Mouse (Mus musculus) small intestine, adult 2 months (tissue): ENCODE measurements around the gene N4bp2l1.

Experiments used
- CTCF ChIP-seq: fragments of 200-500 bp; IDR thresholded peaks from 2 replicates; pipeline ENCODE4 v1.5.1; 2012; ENCODE audit warnings: low read depth, mild to moderate bottlenecking, control low read depth, inconsistent platforms, low read length, moderate library complexity, mixed read lengths; ENCODE audit not compliant: insufficient replicate concordance, insufficient read length; ENCODE audit errors: extremely low read depth
- POLR2A ChIP-seq: fragments of 200-500 bp; IDR thresholded peaks from 2 replicates; pipeline ENCODE4 v1.6.1; 2012; ENCODE audit warnings: low read depth, mild to moderate bottlenecking, control low read depth, inconsistent platforms, low read length, moderate library complexity

- no peak for TF ChIP-seq CTCF
- no peak for TF ChIP-seq POLR2A
These were observed 53.8 kb downstream of the N4bp2l1 start for GRCm38 (mm10) chr5:150543184-150543583.
